Comparison of ENCODE assay signal across 8 mouse cellular contexts in genomic region chr12:111809762-111810161, GRCm38 (mm10). TPM values are rescaled to one million over a fixed set of nuclear protein-coding genes. Genes with fewer than 3 reads are reported as not detected.
DNase-seq lines count a peak whose midpoint lies in the region; ATAC-seq and TF ChIP-seq lines count a peak whose summit lies in the region.

No protein-coding gene starts in this region.

- TF ChIP-seq RAD21 in CH12.LX (IDR thresholded peaks at IDR 0.05; ENCODE audit: low read depth, low read length) = no peak

- H3K9ac ChIP-seq in CH12.LX (ENCODE audit: insufficient read depth, low read depth) = no peak overlapping the region
- H3K9ac ChIP-seq in forebrain, embryonic 13.5 days = peak overlapping the region; percentile 9; the same call in 1 of the 2 replicates
- no peak overlapping the region for H3K9ac ChIP-seq in heart, postnatal 0 days (replicated peaks; ENCODE audit: low read depth, low read length)
- H3K9ac ChIP-seq in neural tube, embryonic 13.5 days = peak overlapping the region; percentile 45; the same call in 1 of the 2 replicates

- H3K79me2 ChIP-seq in CH12.LX (replicated peaks; ENCODE audit: control insufficient read depth, extremely low read depth, insufficient read depth, poor library complexity, severe bottlenecking) = no peaks in the 10 kb centered on the region

- H3K4me3 ChIP-seq in CH12.LX (replicated peaks in 1 of 3; ENCODE audit: low read depth in 2 of 3, low read length in 2 of 3, poor library complexity in 1 of 3) = no peak overlapping the region
- H3K4me3 ChIP-seq in forebrain, embryonic 13.5 days = no peak overlapping the region
- no peak overlapping the region for H3K4me3 ChIP-seq in heart, postnatal 0 days (ENCODE audit: low read depth, low read length)
- H3K4me3 ChIP-seq in neural tube, embryonic 13.5 days = no peak overlapping the region

- peak; percentile 72 for DNase-seq in CH12.LX (ENCODE audit: extremely low read depth)
- peak; percentile 69 for DNase-seq in c-Kit-positive CD71-positive TER-119-positive erythroid progenitor cells, embryonic 14.5 days (ENCODE audit: low spot score)
- DNase-seq in heart, postnatal 0 days (ENCODE audit: low spot score) = peak; percentile 63
- DNase-seq in kidney, postnatal 36 days = peak; percentile 84 to 89
- DNase-seq in lung, adult 18-20 months = peak; percentile 69 to 78
- DNase-seq in thymus, adult 18-20 months = peak; percentile 57 to 60

- 2% methylated on average over 8 of the region's 9 CpGs for WGBS in forebrain, embryonic 13.5 days
- 2% methylated on average over 9 of the region's 9 CpGs for WGBS in heart, postnatal 0 days
- WGBS in neural tube, embryonic 13.5 days = 1% methylated on average over 9 of the region's 9 CpGs

- dilution Hi-C loops in CH12.LX (cut with MboI; ENCODE audit: extremely low pct_ligation_motif_present, extremely low pct_unique_long_range_greater_than_20kb, low sequenced_read_pairs) = no loop called here

- TF ChIP-seq POLR2A in CH12.LX (IDR thresholded peaks at IDR 0.05; ENCODE audit: low read depth, low read length) = no peak

- H3K4me1 ChIP-seq in CH12.LX (ENCODE audit: control insufficient read depth in 1 of 2, insufficient read depth in 2 of 2) = peaks cover 12 to 41% of the 10 kb centered on the region in 2 experiments
- peaks cover 27% of the 10 kb centered on the region for H3K4me1 ChIP-seq in forebrain, embryonic 13.5 days
- peaks cover 6% of the 10 kb centered on the region; the same call in 1 of the 2 replicates for H3K4me1 ChIP-seq in heart, postnatal 0 days (ENCODE audit: control insufficient read depth, insufficient read depth)
- peaks cover 31% of the 10 kb centered on the region for H3K4me1 ChIP-seq in neural tube, embryonic 13.5 days (replicated peaks)

- in situ Hi-C loops in CH12.LX (cut with MboI; ENCODE audit: low pct_ligation_motif_present, low pct_unique_long_range_greater_than_20kb, low sequenced_read_pairs) = no loop called here

- H3K4me2 ChIP-seq in CH12.LX (ENCODE audit: insufficient read depth, low read depth, poor library complexity, severe bottlenecking) = no peak overlapping the region
- no peak overlapping the region for H3K4me2 ChIP-seq in forebrain, embryonic 13.5 days
- H3K4me2 ChIP-seq in heart, postnatal 0 days (ENCODE audit: low read depth, low read length) = no peak overlapping the region
- H3K4me2 ChIP-seq in neural tube, embryonic 13.5 days = no peak overlapping the region

- peak; percentile 14 for ATAC-seq in forebrain, embryonic 13.5 days
- ATAC-seq in heart, postnatal 0 days (ENCODE audit: insufficient read depth, low read depth) = peak; percentile 9; the same call in 1 of the 2 replicates
- ATAC-seq in neural tube, embryonic 13.5 days (ENCODE audit: low read depth) = no peak

- H3K36me3 ChIP-seq in CH12.LX (replicated peaks in 1 of 2; ENCODE audit: control insufficient read depth in 1 of 2, insufficient read depth in 1 of 2, low read length in 1 of 2) = peaks cover 49 to 69% of the 10 kb centered on the region in 2 experiments
- H3K36me3 ChIP-seq in forebrain, embryonic 13.5 days (ENCODE audit: poor library complexity, severe bottlenecking) = peaks cover 42% of the 10 kb centered on the region
- H3K36me3 ChIP-seq in heart, postnatal 0 days (replicated peaks; ENCODE audit: control insufficient read depth, insufficient read depth, low read length) = peaks cover 37% of the 10 kb centered on the region
- H3K36me3 ChIP-seq in neural tube, embryonic 13.5 days = peaks cover 43% of the 10 kb centered on the region

- no peaks in the 10 kb centered on the region for H3K9me3 ChIP-seq in CH12.LX (replicated peaks; ENCODE audit: low read length)
- H3K9me3 ChIP-seq in forebrain, embryonic 13.5 days (replicated peaks) = no peaks in the 10 kb centered on the region
- no peaks in the 10 kb centered on the region for H3K9me3 ChIP-seq in heart, postnatal 0 days (replicated peaks; ENCODE audit: control insufficient read depth, low read length)
- H3K9me3 ChIP-seq in neural tube, embryonic 13.5 days = no peaks in the 10 kb centered on the region

- no peak overlapping the region for H3K27ac ChIP-seq in CH12.LX (ENCODE audit: insufficient read depth, low read depth)
- H3K27ac ChIP-seq in forebrain, embryonic 13.5 days = peak overlapping the region; percentile 64
- H3K27ac ChIP-seq in heart, postnatal 0 days (ENCODE audit: low read depth) = 0 out of 2 replicates have a peak overlapping the region, but pooled peaks have one; percentile 4
- peak overlapping the region; percentile 75 for H3K27ac ChIP-seq in neural tube, embryonic 13.5 days (replicated peaks)

- no peak for TF ChIP-seq CTCF in CH12.LX (conservative IDR thresholded peaks at IDR 0.05 in 1 of 2, IDR thresholded peaks at IDR 0.05 in 1 of 2; ENCODE audit: low read depth in 2 of 2, low read length in 2 of 2)
- peak; percentile 26; the same call in 1 of the 2 replicates for TF ChIP-seq CTCF in heart, postnatal 0 days (IDR thresholded peaks at IDR 0.05; ENCODE audit: low read depth)

- no peaks in the 10 kb centered on the region for H3K27me3 ChIP-seq in CH12.LX (replicated peaks)
- no peaks in the 10 kb centered on the region for H3K27me3 ChIP-seq in forebrain, embryonic 13.5 days
- H3K27me3 ChIP-seq in heart, postnatal 0 days (ENCODE audit: control insufficient read depth, insufficient read depth, low read length) = no peaks in the 10 kb centered on the region
- no peaks in the 10 kb centered on the region for H3K27me3 ChIP-seq in neural tube, embryonic 13.5 days

- no peak for TF ChIP-seq EP300 in CH12.LX (IDR thresholded peaks at IDR 0.05; ENCODE audit: low read length)
- no peak for TF ChIP-seq EP300 in heart, postnatal 0 days (IDR thresholded peaks at IDR 0.05; ENCODE audit: low read depth)

TF ChIP-seq in CH12.LX, 34 proteins besides CTCF, POLR2A, EP300 and RAD21:
- TF ChIP-seq ELF1 (IDR thresholded peaks at IDR 0.05; ENCODE audit: low read depth, low read length) = peak; percentile 62
- no peak for TF ChIP-seq ZNF384 (IDR thresholded peaks at IDR 0.05; ENCODE audit: low read depth, low read length)
- TF ChIP-seq ETS1 (conservative IDR thresholded peaks at IDR 0.05; ENCODE audit: low read depth, low read length) = no peak
- 0 out of 2 replicates have a peak, but pooled peaks have one; percentile 43 for TF ChIP-seq POLR2AphosphoS2 (IDR thresholded peaks at IDR 0.05; ENCODE audit: low read depth, low read length)
- TF ChIP-seq HCFC1 (IDR thresholded peaks at IDR 0.05; ENCODE audit: low read depth, low read length) = no peak
- TF ChIP-seq E2F4 (IDR thresholded peaks at IDR 0.05; ENCODE audit: insufficient replicate concordance, low read depth, low read length) = no peak
- TF ChIP-seq TCF12 (IDR thresholded peaks at IDR 0.05; ENCODE audit: low read depth, low read length) = no peak
- TF ChIP-seq NELFE (IDR thresholded peaks at IDR 0.05; ENCODE audit: low read depth, low read length) = no peak
- no peak for TF ChIP-seq MYC (IDR thresholded peaks at IDR 0.05; ENCODE audit: low read depth, low read length)

RNA-seq across cellular contexts. Expression of gene Xrcc3, which starts 3.9 kb away (rescaled TPM):
- total RNA-seq in CH12.LX (2012; rRNA removed) (16.3 and 21.8 TPM in 2 replicates), CH12.LX (2014; rRNA removed) (7.4 and 11.8 TPM in 2 replicates)
- polyA plus RNA-seq in CH12.LX (2012; ENCODE audit: insufficient read length, low read depth) = 12.9 and 13.3 TPM in 2 replicates
- 5.5 and 6.6 TPM in 2 replicates for polyA plus RNA-seq in forebrain, embryonic 13.5 days (2015; fragmentation: Nextera tagmentation; extraction: Ambion mirVana)
- 3.5 and 40.9 TPM in 2 replicates for total RNA-seq in heart, postnatal 0 days (2014; rRNA removed; ENCODE audit: low replicate concordance)
- 1.6 and 2.0 TPM in 2 replicates for polyA plus RNA-seq in heart, postnatal 0 days (2015; fragmentation: Nextera tagmentation; extraction: Ambion mirVana)
- 2.6 and 2.8 TPM in 2 replicates for polyA plus RNA-seq in neural tube, embryonic 13.5 days (2015; fragmentation: Nextera tagmentation; extraction: Ambion mirVana)

RNA-seq across cellular contexts. Expression of gene Zfyve21, which starts 4.2 kb away (rescaled TPM):
- 5.9 and 8.4 TPM in 2 replicates for total RNA-seq in CH12.LX (2012; rRNA removed)
- total RNA-seq in CH12.LX (2014; rRNA removed) = 6.3 and 7.6 TPM in 2 replicates
- 3.3 and 4.1 TPM in 2 replicates for polyA plus RNA-seq in CH12.LX (2012; ENCODE audit: insufficient read length, low read depth)
- polyA plus RNA-seq in forebrain, embryonic 13.5 days (2015; fragmentation: Nextera tagmentation; extraction: Ambion mirVana) = 42.4 and 45.6 TPM in 2 replicates
- 75.9 and 85.0 TPM in 2 replicates for total RNA-seq in heart, postnatal 0 days (2014; rRNA removed; ENCODE audit: low replicate concordance)
- polyA plus RNA-seq in heart, postnatal 0 days (2015; fragmentation: Nextera tagmentation; extraction: Ambion mirVana) = 91.1 and 106 TPM in 2 replicates
- 41.4 and 50.1 TPM in 2 replicates for polyA plus RNA-seq in neural tube, embryonic 13.5 days (2015; fragmentation: Nextera tagmentation; extraction: Ambion mirVana)

RNA-seq across cellular contexts. Expression of gene Klc1, which starts 51.1 kb away (rescaled TPM):
- total RNA-seq in CH12.LX (2012; rRNA removed) = 45.2 and 55.1 TPM in 2 replicates
- 44.4 and 45.6 TPM in 2 replicates for total RNA-seq in CH12.LX (2014; rRNA removed)
- polyA plus RNA-seq in CH12.LX (2012; ENCODE audit: insufficient read length, low read depth) = 77.0 and 116 TPM in 2 replicates
- 319 and 339 TPM in 2 replicates for polyA plus RNA-seq in forebrain, embryonic 13.5 days (2015; fragmentation: Nextera tagmentation; extraction: Ambion mirVana)
- 82.7 and 129 TPM in 2 replicates for total RNA-seq in heart, postnatal 0 days (2014; rRNA removed; ENCODE audit: low replicate concordance)
- 86.8 and 90.9 TPM in 2 replicates for polyA plus RNA-seq in heart, postnatal 0 days (2015; fragmentation: Nextera tagmentation; extraction: Ambion mirVana)
- polyA plus RNA-seq in neural tube, embryonic 13.5 days (2015; fragmentation: Nextera tagmentation; extraction: Ambion mirVana) = 593 and 603 TPM in 2 replicates

Comparison
In these comparisons a context has a peak if more than half of its experiments do, and no peak if none do; other contexts are left out.
1. H3K9ac ChIP-seq: peak in forebrain, embryonic 13.5 days (single experiment) and neural tube, embryonic 13.5 days (single experiment); none in CH12.LX (single experiment) and heart, postnatal 0 days (single experiment).
2. Peak in every context shown above with its lines, with median percentiles within 50 percentile points of each other: DNase-seq.